Mouse (Mus musculus): ENCODE results near the gene Pnkd. TPM values are rescaled to one million over a fixed set of nuclear protein-coding genes. Genes with fewer than 3 reads are reported as not detected.
A peak's percentile ranks its signal among the peaks of the same experiment; 100 is the strongest.

The Pnkd gene
- polyA plus RNA-seq, 1 experiment = 10.0 TPM

DNA sequence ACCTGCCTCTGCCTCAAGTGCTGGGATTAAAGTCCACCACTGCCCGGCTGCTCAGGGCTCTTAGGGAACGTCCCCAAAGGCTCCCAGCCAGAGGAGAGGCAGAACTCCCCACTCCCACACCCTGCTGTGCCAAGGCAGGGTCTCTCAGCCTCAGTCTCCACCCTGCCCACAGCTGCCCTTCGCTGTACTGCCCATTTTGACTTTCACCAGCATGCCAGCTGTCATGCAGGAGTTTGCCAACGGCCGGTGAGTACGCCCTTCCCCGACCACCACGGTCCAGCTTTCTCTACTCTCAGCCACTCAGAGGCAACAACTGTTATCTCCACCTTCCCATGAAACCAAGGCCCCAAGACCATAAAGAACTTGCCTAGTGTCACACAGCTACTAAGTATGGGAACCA is 99.8 kb downstream of the Pnkd start:
- TF ChIP-seq TAL1 (IDR thresholded peaks at IDR 0.05; ENCODE audit: low read length) (no peak), GATA1 (IDR thresholded peaks at IDR 0.05; ENCODE audit: low read length) (no peak)
- Histone ChIP-seq H3K9me3 (ENCODE audit: control insufficient read depth, low read length) (no peaks in the 10 kb centered on the region), H3K27me3 (ENCODE audit: control insufficient read depth) (0 out of 2 replicates have a peak, but pooled peaks cover 6% of the 10 kb centered on the region), H3K36me3 (ENCODE audit: control insufficient read depth) (no peaks in the 10 kb centered on the region), H3K4me3 (replicated peaks) (no peak overlapping the region), H3K4me1 (ENCODE audit: control insufficient read depth) (peaks cover 66% of the 10 kb centered on the region)

DNA sequence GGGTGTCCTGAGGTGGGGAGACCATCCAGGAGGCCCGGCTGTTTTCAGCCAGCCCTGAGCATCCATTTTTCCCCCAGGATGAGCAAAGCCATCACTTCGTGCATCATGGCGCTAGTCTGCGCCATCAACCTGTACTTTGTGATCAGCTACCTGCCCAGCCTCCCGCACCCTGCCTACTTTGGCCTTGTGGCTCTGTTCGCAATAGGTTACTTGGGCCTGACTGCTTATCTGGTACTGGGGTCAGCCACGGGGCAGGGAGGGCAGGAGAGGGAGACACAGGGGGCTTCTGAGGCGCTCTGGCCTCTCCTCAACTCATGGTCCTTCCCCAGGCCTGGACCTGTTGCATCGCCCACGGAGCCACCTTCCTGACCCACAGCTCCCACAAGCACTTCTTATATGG is 100.3 kb downstream of the Pnkd start:
- H3K4me3 ChIP-seq (replicated peaks) = no peak overlapping the region
- no peaks in the 10 kb centered on the region for H3K9me3 ChIP-seq (ENCODE audit: control insufficient read depth, low read length)
- H3K36me3 ChIP-seq (ENCODE audit: control insufficient read depth) = no peaks in the 10 kb centered on the region
- peaks cover 66% of the 10 kb centered on the region for H3K4me1 ChIP-seq (ENCODE audit: control insufficient read depth)
- no peak for TF ChIP-seq GATA1 (IDR thresholded peaks at IDR 0.05; ENCODE audit: low read length)
- no peak for TF ChIP-seq TAL1 (IDR thresholded peaks at IDR 0.05; ENCODE audit: low read length)
- H3K27me3 ChIP-seq (ENCODE audit: control insufficient read depth) = 0 out of 2 replicates have a peak, but pooled peaks cover 6% of the 10 kb centered on the region

DNA sequence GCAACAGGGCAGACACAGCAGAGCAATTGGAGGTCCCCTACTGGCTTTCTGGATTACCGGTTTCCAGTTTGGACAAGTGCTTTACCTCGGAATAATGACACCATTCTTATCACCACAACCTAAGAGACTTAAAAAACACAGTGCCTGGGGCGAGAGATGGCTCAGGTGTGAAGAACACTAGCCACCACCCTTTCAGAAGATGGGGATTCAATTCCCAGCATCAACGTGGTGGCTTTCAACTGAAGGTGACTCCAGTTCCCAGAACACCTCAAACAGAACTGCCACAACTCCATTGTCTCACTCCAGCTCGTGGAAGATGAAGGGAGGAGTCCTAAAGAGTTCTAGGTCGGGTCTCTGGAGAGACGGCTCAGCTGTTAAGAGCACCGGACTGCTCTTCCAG is 100.8 kb downstream of the Pnkd start:
- H3K4me1 ChIP-seq (ENCODE audit: control insufficient read depth) = peaks cover 71% of the 10 kb centered on the region
- H3K9me3 ChIP-seq (ENCODE audit: control insufficient read depth, low read length) = no peaks in the 10 kb centered on the region
- no peaks in the 10 kb centered on the region for H3K36me3 ChIP-seq (ENCODE audit: control insufficient read depth)
- no peak overlapping the region for H3K4me3 ChIP-seq (replicated peaks)
- TF ChIP-seq TAL1 (IDR thresholded peaks at IDR 0.05; ENCODE audit: low read length) = no peak
- 0 out of 2 replicates have a peak, but pooled peaks cover 6% of the 10 kb centered on the region for H3K27me3 ChIP-seq (ENCODE audit: control insufficient read depth)

DNA sequence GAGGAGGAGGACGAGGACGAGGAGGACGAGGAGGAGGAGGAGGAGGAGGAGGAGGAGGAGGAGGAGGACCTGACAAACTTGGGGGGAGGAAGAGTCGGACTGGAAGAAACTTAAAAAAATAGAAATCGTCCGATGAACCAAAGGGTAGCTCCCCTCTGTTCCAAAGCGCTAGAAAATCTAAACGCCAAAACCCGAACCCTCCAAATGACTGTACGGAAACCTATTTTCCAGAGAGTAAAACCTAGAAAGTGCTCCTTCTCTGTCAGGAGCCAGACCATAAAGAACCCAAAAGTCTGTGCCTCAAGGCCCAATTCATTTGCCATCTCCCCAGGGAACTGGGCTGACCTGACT is 101.6 kb downstream of the Pnkd start:
- Histone ChIP-seq H3K4me1 (ENCODE audit: control insufficient read depth) (peaks cover 72% of the 10 kb centered on the region), H3K27me3 (ENCODE audit: control insufficient read depth) (0 out of 2 replicates have a peak, but pooled peaks cover 4% of the 10 kb centered on the region), H3K36me3 (ENCODE audit: control insufficient read depth) (no peaks in the 10 kb centered on the region), H3K4me3 (replicated peaks) (peak overlapping the region; percentile 70), H3K9me3 (ENCODE audit: control insufficient read depth, low read length) (no peaks in the 10 kb centered on the region)
- TF ChIP-seq GATA1 (IDR thresholded peaks at IDR 0.05; ENCODE audit: low read length) (no peak), TAL1 (IDR thresholded peaks at IDR 0.05; ENCODE audit: low read length) (no peak)

DNA sequence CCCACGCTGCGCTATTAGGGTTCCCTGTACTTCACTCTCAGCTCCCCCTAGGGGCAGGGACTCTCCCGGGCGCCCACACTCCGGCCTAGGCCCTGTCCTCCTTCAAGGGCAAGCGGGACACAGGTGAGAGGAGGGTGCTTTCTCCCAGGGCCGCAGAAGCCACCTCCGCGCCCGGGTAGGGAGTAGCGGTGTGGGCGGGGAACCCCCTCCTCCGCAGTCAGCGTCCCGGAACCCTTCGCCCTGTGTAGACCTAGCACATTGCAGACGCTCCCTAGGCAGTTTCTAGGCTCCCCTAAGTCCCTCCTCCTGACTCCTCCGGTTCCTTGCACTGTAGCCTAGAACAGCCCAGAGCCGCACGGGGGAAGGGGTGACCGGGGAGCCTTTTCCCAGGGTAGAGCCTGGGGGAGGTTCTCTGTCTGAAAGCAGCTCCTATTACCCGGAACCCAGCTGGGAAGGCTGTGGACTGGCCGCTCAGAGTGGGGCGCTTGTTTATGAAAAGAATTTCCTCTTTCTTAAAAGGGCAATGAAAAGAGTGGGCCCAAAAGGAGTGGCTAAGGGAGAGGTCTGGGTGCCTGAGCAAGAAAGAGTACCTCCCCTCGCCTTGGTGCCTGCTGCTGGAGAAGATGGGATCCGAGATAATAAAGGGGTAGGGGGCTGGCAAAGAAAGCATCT is 102.1 kb downstream of the Pnkd start:
- TF ChIP-seq TAL1 (IDR thresholded peaks at IDR 0.05; ENCODE audit: low read length) = no peak
- Histone ChIP-seq H3K36me3 (ENCODE audit: control insufficient read depth) (no peaks in the 10 kb centered on the region), H3K4me3 (replicated peaks) (peak overlapping the region; percentile 70), H3K27me3 (ENCODE audit: control insufficient read depth) (0 out of 2 replicates have a peak, but pooled peaks cover 2% of the 10 kb centered on the region), H3K4me1 (ENCODE audit: control insufficient read depth) (peaks cover 67% of the 10 kb centered on the region), H3K9me3 (ENCODE audit: control insufficient read depth, low read length) (no peaks in the 10 kb centered on the region)

DNA sequence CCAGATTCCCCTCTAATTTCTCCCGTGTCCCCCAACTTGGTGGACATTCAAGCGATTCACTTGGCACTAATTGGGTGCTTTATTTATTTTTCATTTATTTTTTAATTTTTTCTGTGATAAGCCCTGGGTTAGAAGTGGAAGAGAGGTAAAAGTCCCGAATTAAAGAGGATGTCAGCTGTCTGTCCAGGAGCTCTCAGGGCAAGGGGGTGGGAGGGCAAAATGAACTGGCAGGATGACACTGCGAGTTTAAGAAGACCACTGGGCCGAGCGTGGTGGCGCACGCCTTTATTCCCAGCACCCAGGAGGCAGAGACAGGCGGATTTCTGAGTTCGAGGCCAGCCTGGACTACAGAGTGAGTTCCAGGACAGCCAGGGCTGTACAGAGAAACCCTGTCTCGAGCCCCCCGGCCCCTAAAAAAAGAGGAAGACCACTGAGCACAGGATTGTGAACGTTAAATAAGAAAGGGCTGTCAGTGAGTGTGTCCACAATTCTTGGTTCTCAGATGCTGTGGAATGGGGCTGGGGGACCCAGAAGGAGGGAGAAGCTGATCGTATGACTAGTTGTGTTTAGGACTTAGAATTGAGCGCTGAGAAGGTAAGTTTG is 102.8 kb downstream of the Pnkd start:
- Histone ChIP-seq H3K9me3 (ENCODE audit: control insufficient read depth, low read length) (no peaks in the 10 kb centered on the region), H3K36me3 (ENCODE audit: control insufficient read depth) (peaks cover 2% of the 10 kb centered on the region; the same call in 1 of the 2 replicates), H3K4me1 (ENCODE audit: control insufficient read depth) (peaks cover 72% of the 10 kb centered on the region), H3K4me3 (replicated peaks) (peak overlapping the region; percentile 70), H3K27me3 (ENCODE audit: control insufficient read depth) (no peaks in the 10 kb centered on the region)
- no peak for TF ChIP-seq TAL1 (IDR thresholded peaks at IDR 0.05; ENCODE audit: low read length)
- no peak for TF ChIP-seq GATA1 (IDR thresholded peaks at IDR 0.05; ENCODE audit: low read length)

DNA sequence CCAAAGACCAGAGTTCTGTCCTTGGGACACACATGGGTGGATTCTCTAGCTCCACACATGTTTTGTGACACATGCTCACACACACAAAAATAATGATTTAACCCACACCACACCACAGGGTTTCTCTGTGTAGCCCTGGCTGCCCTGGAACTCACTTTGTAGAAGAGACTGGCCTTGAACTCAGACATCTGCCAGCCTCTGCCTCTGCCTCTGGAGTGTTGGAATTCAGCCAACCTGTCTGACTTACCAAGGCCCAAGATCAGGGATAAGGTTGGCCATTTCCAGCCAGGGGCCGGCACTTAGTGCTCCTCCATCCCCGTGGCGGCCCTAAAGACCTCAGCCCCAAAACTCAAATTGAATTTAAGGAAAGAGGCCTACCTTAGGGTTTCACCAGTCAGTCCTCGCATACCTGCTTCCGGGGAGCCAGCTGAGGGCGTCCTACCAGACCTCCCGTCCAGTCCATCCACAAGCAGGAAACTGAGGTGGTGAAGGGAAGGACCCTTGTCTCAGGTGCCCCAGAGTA is 103.7 kb downstream of the Pnkd start:
- H3K4me1 ChIP-seq (ENCODE audit: control insufficient read depth) = peaks cover 77% of the 10 kb centered on the region
- TF ChIP-seq TAL1 (IDR thresholded peaks at IDR 0.05; ENCODE audit: low read length) (no peak), GATA1 (IDR thresholded peaks at IDR 0.05; ENCODE audit: low read length) (no peak)
- peaks cover 11% of the 10 kb centered on the region for H3K36me3 ChIP-seq (ENCODE audit: control insufficient read depth)
- no peaks in the 10 kb centered on the region for H3K9me3 ChIP-seq (ENCODE audit: control insufficient read depth, low read length)
- no peaks in the 10 kb centered on the region for H3K27me3 ChIP-seq (ENCODE audit: control insufficient read depth)
- no peak overlapping the region for H3K4me3 ChIP-seq (replicated peaks)

DNA sequence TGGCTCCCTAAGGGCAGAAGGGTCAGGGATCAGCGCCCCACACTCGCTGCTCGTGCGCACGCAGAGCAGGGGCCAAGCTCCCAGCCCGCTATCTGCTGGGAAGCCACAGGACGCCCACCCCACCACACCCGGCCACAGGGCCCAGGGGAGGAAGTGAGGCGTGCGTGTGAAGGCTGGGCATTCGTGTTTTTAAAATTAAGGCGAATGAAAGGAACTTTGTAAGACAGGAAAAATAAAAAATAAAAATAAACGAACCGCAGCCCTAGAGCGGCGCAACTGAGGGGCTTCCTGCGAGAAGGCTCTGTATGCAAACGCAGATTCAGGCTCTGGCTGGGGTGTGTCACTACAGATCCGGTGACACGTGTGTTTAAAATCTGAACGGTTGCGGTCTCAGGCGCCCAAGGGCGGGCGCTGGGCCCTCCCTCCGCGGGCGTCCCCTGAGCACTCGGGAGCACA is 105.1 kb downstream of the Pnkd start:
- Histone ChIP-seq H3K4me1 (ENCODE audit: control insufficient read depth) (peaks cover 80% of the 10 kb centered on the region), H3K36me3 (ENCODE audit: control insufficient read depth) (peaks cover 25% of the 10 kb centered on the region), H3K9me3 (ENCODE audit: control insufficient read depth, low read length) (no peaks in the 10 kb centered on the region), H3K27me3 (ENCODE audit: control insufficient read depth) (no peaks in the 10 kb centered on the region), H3K4me3 (replicated peaks) (peak overlapping the region; percentile 95)
- TF ChIP-seq TAL1 (IDR thresholded peaks at IDR 0.05; ENCODE audit: low read length) = no peak
- no peak for TF ChIP-seq GATA1 (IDR thresholded peaks at IDR 0.05; ENCODE audit: low read length)

DNA sequence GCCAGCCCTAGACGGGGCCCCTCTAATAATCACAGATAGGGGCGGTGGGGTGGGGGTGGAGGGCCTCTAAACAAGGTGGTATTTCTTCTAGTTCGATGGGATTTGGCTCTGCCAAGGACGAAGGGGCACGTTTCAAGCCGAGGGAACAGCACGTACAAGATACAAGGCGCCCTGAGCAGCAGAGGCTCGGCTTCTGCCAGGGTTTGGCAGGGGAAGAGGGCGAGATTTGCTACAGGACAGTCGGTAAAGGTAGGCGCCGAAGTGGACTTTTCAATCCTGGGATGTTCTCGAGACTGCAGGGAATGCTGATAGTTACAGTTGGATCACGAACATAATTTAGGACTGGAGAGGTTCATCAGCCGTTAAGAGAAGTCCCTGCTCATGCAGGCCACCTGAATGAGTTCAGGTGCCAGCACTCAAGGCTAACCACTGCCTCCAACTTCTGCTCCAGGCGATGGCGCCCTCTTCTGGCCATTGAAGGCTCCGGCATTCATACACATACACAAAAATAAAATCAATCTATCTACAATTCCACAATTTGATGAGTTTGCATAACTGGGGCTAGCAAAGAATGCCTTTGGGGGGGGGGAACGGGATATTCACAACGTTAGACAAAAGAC is 105.7 kb downstream of the Pnkd start:
- Histone ChIP-seq H3K36me3 (ENCODE audit: control insufficient read depth) (peaks cover 30% of the 10 kb centered on the region), H3K4me3 (replicated peaks) (peak overlapping the region; percentile 95), H3K9me3 (ENCODE audit: control insufficient read depth, low read length) (no peaks in the 10 kb centered on the region), H3K4me1 (ENCODE audit: control insufficient read depth) (peaks cover 81% of the 10 kb centered on the region), H3K27me3 (ENCODE audit: control insufficient read depth) (no peaks in the 10 kb centered on the region)
- TF ChIP-seq TAL1 (IDR thresholded peaks at IDR 0.05; ENCODE audit: low read length) (no peak), GATA1 (IDR thresholded peaks at IDR 0.05; ENCODE audit: low read length) (no peak)
